Comparison of ENCODE assay signal across 24 mouse cellular contexts in the genomic region with DNA sequence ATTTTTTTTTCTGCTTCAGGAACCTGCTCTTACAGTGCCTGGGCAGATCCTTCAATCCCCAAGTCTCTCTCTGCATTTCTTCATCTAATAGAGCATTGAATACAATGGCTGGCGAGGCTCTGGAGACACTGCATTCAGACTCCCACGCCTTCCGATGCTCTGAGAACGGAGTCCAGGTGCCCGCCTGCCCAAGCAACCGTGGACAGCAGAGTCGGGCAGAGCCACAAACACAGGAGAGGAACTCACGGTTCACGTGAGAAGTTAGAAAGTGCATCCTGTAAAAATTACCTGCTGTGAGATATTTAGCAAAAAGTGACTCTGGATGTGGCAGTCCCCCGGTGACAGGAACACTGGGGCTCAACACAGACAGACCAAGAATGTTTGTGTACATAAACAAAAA. TPM values are rescaled to one million over a fixed set of nuclear protein-coding genes. Genes with fewer than 3 reads are reported as not detected.
DNase-seq lines count a peak whose midpoint lies in the region; ATAC-seq lines count a peak whose summit lies in the region.
"Had no signal": no experiment of that assay in that cellular context is flagged by ENCODE, and none has a peak within 500 bp of the region (broad histone marks: within the 10 kb centered on the region; RNA-seq: fewer than 3 reads in every experiment).

No protein-coding gene starts in this region.

- no peak for ATAC-seq in forebrain, embryonic 13.5 days
- ATAC-seq in liver, embryonic 11.5 days (replicated peaks; ENCODE audit: low FRiP score), result no peak
- ATAC-seq in neural tube, embryonic 15.5 days (ENCODE audit: low FRiP score), result no peak
- ATAC-seq: forebrain, embryonic 16.5 days; hindbrain, postnatal 0 days; Patski had no signal

- H3K27me3 ChIP-seq in forebrain, embryonic 10.5 days (ENCODE audit: poor library complexity, severe bottlenecking), result no peaks in the 10 kb centered on the region
- no peaks in the 10 kb centered on the region for H3K27me3 ChIP-seq in forebrain, embryonic 13.5 days
- no peaks in the 10 kb centered on the region for H3K27me3 ChIP-seq in liver, embryonic 11.5 days (replicated peaks; ENCODE audit: control insufficient read depth, insufficient read depth, low read length)
- no peaks in the 10 kb centered on the region for H3K27me3 ChIP-seq in neural tube, embryonic 15.5 days (replicated peaks)
- H3K27me3 ChIP-seq: forebrain, embryonic 12.5 days; heart, embryonic 13.5 days; Patski had no signal

- peak; percentile 8 for DNase-seq in forebrain, embryonic 10.5 days (ENCODE audit: extremely low spot score, low spot score)
- DNase-seq in liver, embryonic 11.5 days (ENCODE audit: low spot score), result peak; percentile 3
- DNase-seq in liver, result no peak
- DNase-seq in neural tube, embryonic 10.5 days (ENCODE audit: extremely low spot score, low spot score), result peak; percentile 1
- no peak for DNase-seq in spleen, adult 12 weeks (ENCODE audit: low spot score)
- DNase-seq: adrenal gland, postnatal 10 days; adrenal gland, postnatal 36 days; cerebellum, adult 18-20 months; cerebellum, adult 9-10 months; cerebellum, postnatal 14 days; gastrocnemius, adult 2 months; gastrocnemius, postnatal 14 days; heart, adult 2 months; heart, postnatal 14 days; heart, postnatal 4 days had no signal

- peaks cover 10% of the 10 kb centered on the region for H3K4me1 ChIP-seq in forebrain, embryonic 10.5 days
- no peaks in the 10 kb centered on the region for H3K4me1 ChIP-seq in forebrain, embryonic 13.5 days
- no peaks in the 10 kb centered on the region for H3K4me1 ChIP-seq in liver, embryonic 11.5 days (replicated peaks; ENCODE audit: control insufficient read depth, insufficient read depth, low read length)
- no peaks in the 10 kb centered on the region for H3K4me1 ChIP-seq in neural tube, embryonic 15.5 days
- H3K4me1 ChIP-seq: forebrain, embryonic 12.5 days had no signal

- H3K9me3 ChIP-seq in forebrain, embryonic 10.5 days, result no peaks in the 10 kb centered on the region
- H3K9me3 ChIP-seq in forebrain, embryonic 13.5 days (replicated peaks), result no peaks in the 10 kb centered on the region
- no peaks in the 10 kb centered on the region for H3K9me3 ChIP-seq in liver, embryonic 11.5 days (ENCODE audit: control insufficient read depth, low read length)
- no peaks in the 10 kb centered on the region for H3K9me3 ChIP-seq in neural tube, embryonic 15.5 days (replicated peaks)
- H3K9me3 ChIP-seq: heart, embryonic 10.5 days; heart, embryonic 13.5 days had no signal

- no peak overlapping the region for H3K4me3 ChIP-seq in forebrain, embryonic 10.5 days
- no peak overlapping the region for H3K4me3 ChIP-seq in forebrain, embryonic 13.5 days
- H3K4me3 ChIP-seq in liver, embryonic 11.5 days (ENCODE audit: low read depth, low read length), result no peak overlapping the region
- H3K4me3 ChIP-seq in neural tube, embryonic 15.5 days (replicated peaks), result no peak overlapping the region
- H3K4me3 ChIP-seq: forebrain, embryonic 12.5 days; gastrocnemius, adult 2 months; heart, adult 2 months; heart, embryonic 10.5 days; heart, embryonic 13.5 days had no signal

- WGBS in forebrain, embryonic 10.5 days, result 89% methylated on average over 10 of the region's 10 CpGs
- 85% methylated on average over 10 of the region's 10 CpGs for WGBS in forebrain, embryonic 13.5 days
- WGBS in liver, embryonic 11.5 days, result 78% methylated on average over 10 of the region's 10 CpGs
- WGBS in neural tube, embryonic 15.5 days, result 90% methylated on average over 10 of the region's 10 CpGs

- H3K4me2 ChIP-seq in forebrain, embryonic 13.5 days, result no peak overlapping the region
- no peak overlapping the region for H3K4me2 ChIP-seq in liver, embryonic 11.5 days
- no peak overlapping the region for H3K4me2 ChIP-seq in neural tube, embryonic 15.5 days
- H3K4me2 ChIP-seq: forebrain, embryonic 12.5 days; heart, embryonic 13.5 days; hindbrain, embryonic 14.5 days had no signal

- H3K27ac ChIP-seq in forebrain, embryonic 10.5 days, result no peak overlapping the region
- H3K27ac ChIP-seq in forebrain, embryonic 13.5 days, result no peak overlapping the region
- H3K27ac ChIP-seq in liver, embryonic 11.5 days (ENCODE audit: low read depth, low read length), result no peak overlapping the region
- H3K27ac ChIP-seq in neural tube, embryonic 15.5 days (replicated peaks), result no peak overlapping the region
- H3K27ac ChIP-seq: forebrain, embryonic 12.5 days; gastrocnemius, adult 2 months; heart, adult 2 months; heart, embryonic 10.5 days; heart, embryonic 13.5 days; hindbrain, embryonic 14.5 days; hindbrain, postnatal 0 days had no signal

- H3K9ac ChIP-seq in forebrain, embryonic 13.5 days, result no peak overlapping the region
- H3K9ac ChIP-seq in liver, embryonic 11.5 days (ENCODE audit: low read depth, low read length), result no peak overlapping the region
- no peak overlapping the region for H3K9ac ChIP-seq in neural tube, embryonic 15.5 days (replicated peaks)
- H3K9ac ChIP-seq: forebrain, embryonic 12.5 days; heart, embryonic 13.5 days; hindbrain, embryonic 14.5 days had no signal

- peaks cover 5% of the 10 kb centered on the region; the same call in 1 of the 2 replicates for H3K36me3 ChIP-seq in forebrain, embryonic 10.5 days (replicated peaks)
- no peaks in the 10 kb centered on the region for H3K36me3 ChIP-seq in forebrain, embryonic 13.5 days (ENCODE audit: poor library complexity, severe bottlenecking)
- H3K36me3 ChIP-seq in liver, embryonic 11.5 days (ENCODE audit: control insufficient read depth, insufficient read depth, low read length), result no peaks in the 10 kb centered on the region
- H3K36me3 ChIP-seq in neural tube, embryonic 15.5 days, result no peaks in the 10 kb centered on the region
- H3K36me3 ChIP-seq: forebrain, embryonic 12.5 days; heart, embryonic 10.5 days; heart, embryonic 13.5 days had no signal

RNA-seq across cellular contexts. Expression of gene Ulk4, which starts 59.3 kb away (rescaled TPM):
- 156 and 164 TPM in 2 replicates for polyA plus RNA-seq in forebrain, embryonic 10.5 days (2016; fragmentation: Nextera tagmentation; extraction: Ambion mirVana)
- 164 and 177 TPM in 2 replicates for polyA plus RNA-seq in forebrain, embryonic 13.5 days (2015; fragmentation: Nextera tagmentation; extraction: Ambion mirVana)
- polyA plus RNA-seq in liver, embryonic 11.5 days (2014; fragmentation: Nextera tagmentation; extraction: Ambion mirVana), result 75.1 and 77.3 TPM in 2 replicates
- polyA plus RNA-seq in neural tube, embryonic 15.5 days (2015; fragmentation: Nextera tagmentation; extraction: Ambion mirVana), result 62.5 and 71.2 TPM in 2 replicates

Comparison
In these comparisons a context has a peak if more than half of its experiments do, and no peak if none do; other contexts are left out.
1. DNase-seq: peak in forebrain, embryonic 10.5 days (single experiment), liver, embryonic 11.5 days (single experiment) and neural tube, embryonic 10.5 days (single experiment); none in liver (single experiment) and spleen, adult 12 weeks (single experiment).